Mouse (Mus musculus) common myeloid progenitor, adult 5-6 weeks (primary cell): ENCODE results near the gene Fam43a. TPM values are rescaled to one million over a fixed set of nuclear protein-coding genes. Genes with fewer than 3 reads are reported as not detected.
A peak's percentile ranks its signal among the peaks of the same experiment; 100 is the strongest.

Experiments used
- ATAC-seq: replicated peaks from 2 replicates; pipeline ENCODE4 v1.8.0; 2016; ENCODE audit warnings: low read depth, mild to moderate bottlenecking, moderate TSS enrichment, inconsistent platforms; ENCODE audit not compliant: poor library complexity, severe bottlenecking
- total RNA-seq: library from RNA; stranded (forward); fragments of 200-1000, 187-1606 nt; gene quantifications from 2 replicates; pipeline ENCODE4 v1.2.3, GENCODE M21; 2017

Fam43a gene
- total RNA-seq, 1 experiment from 2014 or later: 4.9 TPM

GRCm38 (mm10) chr16:30627586-30628337, 28.2 kb downstream of the Fam43a start:
- no peak for ATAC-seq

- no peak for ATAC-seq
Measured at GRCm38 (mm10) chr16:30628401-30628800, 28.9 kb downstream of the Fam43a start.

- ATAC-seq: no peak
Measured at GRCm38 (mm10) chr16:30629509-30629908, 30.0 kb downstream of the Fam43a start.

- ATAC-seq: no peak
Measured at GRCm38 (mm10) chr16:30633906-30634746, 34.6 kb downstream of the Fam43a start.

- ATAC-seq: no peak
Measured at GRCm38 (mm10) chr16:30638586-30638985, 39.1 kb downstream of the Fam43a start.

- ATAC-seq: no peak
Measured at GRCm38 (mm10) chr16:30640591-30640990, 41.1 kb downstream of the Fam43a start.

GRCm38 (mm10) chr16:30641408-30641807, 41.9 kb downstream of the Fam43a start:
- no peak for ATAC-seq

- no peak for ATAC-seq
Measured at GRCm38 (mm10) chr16:30642229-30642628, 42.7 kb downstream of the Fam43a start.

- no peak for ATAC-seq
Measured at GRCm38 (mm10) chr16:30644981-30645380, 45.5 kb downstream of the Fam43a start.

- no peak for ATAC-seq
Measured at GRCm38 (mm10) chr16:30645841-30646558, 46.5 kb downstream of the Fam43a start.

GRCm38 (mm10) chr16:30646856-30647255, 47.3 kb downstream of the Fam43a start:
- ATAC-seq: no peak

- ATAC-seq: peak; percentile 56
Measured at GRCm38 (mm10) chr16:30651292-30651691, 51.8 kb downstream of the Fam43a start.

Other genes with a start within 250 kb of the Fam43a start
- gene Atp13a3, start 193.7 kb upstream of the Fam43a start, total RNA-seq: 114 and 130 TPM in 2 replicates
- 0.23 and 1.4 TPM in 2 replicates for gene Tmem44, start 48.9 kb upstream of the Fam43a start, total RNA-seq
- gene Lsg1, start 12.1 kb upstream of the Fam43a start, total RNA-seq: 57.8 and 59.3 TPM in 2 replicates